Mouse (Mus musculus) bone marrow macrophage, adult 2 months (primary cell): ENCODE measurements at regions not wholly inside any gene's neighbourhood (a gene's known extent, or its start where the extent isn't known, plus 50 kb on each side); places are given as distances from the start of the nearest gene placed in this dataset.

Experiments used
- CTCF ChIP-seq: IDR thresholded peaks from 2 replicates; pipeline ENCODE4 v1.5.1; 2012; ENCODE audit warnings: low read depth, mild to moderate bottlenecking, low read length, moderate library complexity
- POLR2A ChIP-seq: IDR thresholded peaks from 2 replicates; pipeline ENCODE4 v1.6.1; 2012; ENCODE audit warnings: mild to moderate bottlenecking, low read depth, low read length, borderline replicate concordance

- TF ChIP-seq POLR2A (no peak), CTCF (no peak)
Observed at GRCm38 (mm10) chr2:108600346-108600745, 680.2 kb upstream of the Kif18a start.
